ENCODE assay signal across 9 mouse cellular contexts in genomic region chr16:91452363-91452896, GRCm38 (mm10). TPM values are rescaled to one million over a fixed set of nuclear protein-coding genes. Genes with fewer than 3 reads are reported as not detected.
DNase-seq lines count a peak whose midpoint lies in the region; ATAC-seq lines count a peak whose summit lies in the region.
"Had no signal": no experiment of that assay in that cellular context is flagged by ENCODE, and none has a peak within 500 bp of the region (broad histone marks: within the 10 kb centered on the region; RNA-seq: fewer than 3 reads in every experiment).

No protein-coding gene starts in this region.

- ATAC-seq in hematopoietic stem cell, adult 5-6 weeks (replicated peaks in 1 of 2; ENCODE audit: insufficient read depth in 1 of 2, low FRiP score in 2 of 2, low TSS enrichment in 1 of 2, low read depth in 1 of 2, poor library complexity in 2 of 2, severe bottlenecking in 2 of 2) = peak; percentile 22 to 39; a peak in 1 of 4 replicates
- ATAC-seq in monocyte, adult 5-6 weeks (replicated peaks; ENCODE audit: insufficient number of reproducible peaks, low FRiP score, low TSS enrichment, poor library complexity, severe bottlenecking) = peak; percentile 47

- DNase-seq in kidney, postnatal 14 days = peak; percentile 34
- no peak for DNase-seq in kidney, adult 11 months
- DNase-seq in adrenal gland, postnatal 14 days = peak; percentile 61
- DNase-seq in layer of hippocampus, postnatal 10 days (ENCODE audit: low spot score in 2 of 2) = no peak
- no peak for DNase-seq in MN1 (ENCODE audit: low spot score)
- DNase-seq in urinary bladder, postnatal 10 days (ENCODE audit: low spot score) = no peak
- DNase-seq: right cerebral cortex, adult 18-20 months had no signal

RNA-seq across cellular contexts. Expression of gene Ifnar1, which starts 32.6 kb away (rescaled TPM):
- 80.3 and 82.7 TPM in 2 replicates for total RNA-seq in adrenal gland, postnatal 14 days (2021)
- 46.4 and 55.3 TPM in 2 replicates for total RNA-seq in hematopoietic stem cell, adult 5-6 weeks (2017)
- total RNA-seq in monocyte, adult 5-6 weeks (2017) = 91.0 to 131 TPM (median 108 TPM) in 3 replicates
- 10 to 100 TPM; 63.7 to 70.6 TPM for total RNA-seq in layer of hippocampus, postnatal 10 days (2021)

RNA-seq across cellular contexts. Expression of gene Il10rb, which starts 46.5 kb away (rescaled TPM):
- 105 and 106 TPM in 2 replicates for total RNA-seq in adrenal gland, postnatal 14 days (2021)
- 55.1 and 57.3 TPM in 2 replicates for total RNA-seq in hematopoietic stem cell, adult 5-6 weeks (2017)
- total RNA-seq in monocyte, adult 5-6 weeks (2017) = 86.7 to 144 TPM (median 102 TPM) in 3 replicates
- total RNA-seq in layer of hippocampus, postnatal 10 days (2021) = 1 to 10 TPM; 7.4 to 8.6 TPM

Comparison
In these comparisons a context has a peak if more than half of its experiments do, and no peak if none do; other contexts are left out.
1. DNase-seq: peak in kidney, postnatal 14 days (single experiment) and adrenal gland, postnatal 14 days (single experiment); none in kidney, adult 11 months (single experiment), layer of hippocampus, postnatal 10 days (0 of 2), MN1 (single experiment) and urinary bladder, postnatal 10 days (single experiment).